Mouse (Mus musculus) left cerebral cortex, postnatal 14 days (tissue): ENCODE measurements around the gene Fam181a. TPM values are rescaled to one million over a fixed set of nuclear protein-coding genes. Genes with fewer than 3 reads are reported as not detected.

Experiments
- DNase-seq, 2 experiments: peaks; one replicate each; pipeline ENCODE4 v3.0.0; 2021 to 2022; ENCODE audit warnings: low spot score in 2 of 2, mixed read lengths in 1 of 2
- intact Hi-C: fragments of 180-260 bp; cut with DNase I; formaldehyde crosslinking; loops from one replicate; pipeline ENCODE4 v1.15.1; 2025
- long read RNA-seq, 2 experiments: library from polyadenylated mRNA; stranded (forward); transcript quantifications; one replicate each; pipeline ENCODE4 v2.0.0; 2021
- total RNA-seq, 2 experiments: library from RNA; stranded (reverse); gene quantifications; 2 replicates each; pipeline ENCODE4 v1.2.3; 2021

Fam181a gene
- 1 to 10 TPM; 2.6 to 4.5 TPM for total RNA-seq
- long read RNA-seq, experiment 1, partial matches to known transcripts = 0 of 4 reads
- long read RNA-seq, experiment 1, other reads (novel, unspliced or antisense) = 0 of 4 reads
- long read RNA-seq, experiment 2, partial matches to known transcripts = 0 of 2 reads
- long read RNA-seq, experiment 2, other reads (novel, unspliced or antisense) = 0 of 2 reads

DNA sequence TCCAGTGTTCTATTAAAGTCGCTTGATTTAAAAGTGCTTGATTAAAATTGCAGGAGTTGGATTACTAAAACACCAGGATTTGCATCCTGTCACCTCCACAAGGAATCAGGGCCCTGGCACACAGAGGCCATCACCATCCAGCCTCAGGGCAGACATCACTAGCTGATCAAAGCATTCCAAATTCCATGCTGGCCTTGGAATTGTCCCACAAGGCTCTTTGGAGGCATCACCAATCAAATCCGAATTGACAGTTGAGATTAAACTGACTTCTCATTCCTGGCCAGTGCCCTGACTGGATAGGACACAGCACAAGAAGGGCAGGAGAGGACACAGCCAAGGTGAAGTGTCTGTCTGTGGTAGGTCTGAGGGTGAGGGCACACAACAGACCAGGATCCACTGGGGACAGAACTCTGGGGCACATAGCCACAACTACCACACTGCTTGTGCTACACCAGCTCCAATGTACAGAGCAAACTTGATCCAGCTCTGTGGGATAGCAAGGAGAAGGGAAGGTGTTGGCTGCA, at the start of gene Fam181a:
Gene Fam181a (plus strand): TSS at position 232 of the 524 bp plus-strand sequence.
- intact Hi-C loops = no loop called here

GRCm38 (mm10) chr12:103262017-103262865, 48.5 kb upstream of the Fam181a start:
- intact Hi-C loops = no loop called here
- no peak for DNase-seq

More for the DNA sequence above, at the start of gene Fam181a:
- no peak for DNase-seq

DNA sequence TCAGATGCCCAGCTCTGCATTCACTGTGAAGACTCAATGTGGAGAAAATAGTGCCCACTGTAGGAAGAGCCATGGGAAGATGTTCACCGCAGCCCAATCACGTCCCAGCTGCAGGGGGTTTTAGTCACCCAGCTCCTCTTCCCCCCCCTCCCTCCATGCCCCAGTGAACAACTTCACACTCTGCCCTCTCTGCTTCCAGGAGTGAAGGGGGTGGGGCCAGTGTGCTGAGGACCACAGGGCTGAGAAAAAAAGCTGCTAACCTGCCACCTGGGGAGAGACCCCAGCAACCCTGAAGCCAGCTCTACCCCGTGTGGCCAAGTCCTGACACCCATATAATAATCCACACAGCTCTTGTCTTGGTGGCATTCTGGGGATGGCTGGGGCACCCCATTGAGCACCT, 44.2 kb upstream of the Fam181a start:
- no peak for DNase-seq
- intact Hi-C loops = no loop called here

GRCm38 (mm10) chr12:103272176-103272575, 38.6 kb upstream of the Fam181a start:
- intact Hi-C loops = no loop called here
- no peak for DNase-seq

GRCm38 (mm10) chr12:103273051-103273450, 37.7 kb upstream of the Fam181a start:
- intact Hi-C loops = no loop called here
- DNase-seq = no peak

DNA sequence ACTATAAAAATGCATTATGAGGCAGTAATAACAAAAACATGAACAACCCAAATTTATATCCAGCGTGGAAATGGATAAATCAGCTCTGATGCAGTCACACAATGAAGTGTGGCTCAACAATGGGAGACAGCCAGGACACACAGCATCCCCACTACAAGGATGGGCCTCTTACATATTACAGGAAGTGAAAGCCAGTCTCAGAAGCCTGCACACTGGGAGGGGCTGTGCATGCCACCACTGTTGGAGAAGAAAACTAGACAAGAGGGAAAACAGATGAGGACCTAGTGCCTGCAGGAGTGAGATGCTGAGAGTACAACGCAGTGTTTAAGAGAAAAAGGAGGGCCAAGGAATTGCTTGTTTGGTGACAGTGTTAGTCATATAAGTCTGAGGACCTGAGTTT, 37.0 kb upstream of the Fam181a start:
- intact Hi-C loops = no loop called here
- no peak for DNase-seq

DNA sequence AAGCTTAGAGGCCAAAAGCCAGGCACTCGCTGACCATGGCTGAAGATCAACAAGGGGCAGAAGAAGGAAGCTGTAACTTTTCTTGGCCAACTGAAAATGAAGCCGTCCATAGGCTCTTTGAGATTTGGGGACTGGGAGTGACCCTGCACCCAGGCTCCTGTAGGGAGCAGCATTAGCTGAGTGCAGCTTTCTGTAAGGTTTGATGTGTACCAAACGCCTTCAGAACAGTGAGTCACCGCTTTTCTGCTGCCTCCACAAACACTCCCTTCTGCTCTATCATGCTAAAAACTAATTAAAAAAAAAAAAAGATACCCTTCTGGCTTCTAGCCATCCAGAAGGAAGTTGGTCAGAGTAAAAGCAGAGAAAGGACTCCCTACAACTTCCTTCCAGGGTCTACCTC, 34.4 kb upstream of the Fam181a start:
- peak; percentile 34 to 64 for DNase-seq
- intact Hi-C loops = no loop called here

- intact Hi-C loops = no loop called here
Measured at GRCm38 (mm10) chr12:103281491-103281890, 29.3 kb upstream of the Fam181a start.

GRCm38 (mm10) chr12:103281912-103282311, 28.9 kb upstream of the Fam181a start:
- intact Hi-C loops = no loop called here
- DNase-seq = no peak

More at GRCm38 (mm10) chr12:103281491-103281890, 29.3 kb upstream of the Fam181a start:
- DNase-seq = no peak

DNA sequence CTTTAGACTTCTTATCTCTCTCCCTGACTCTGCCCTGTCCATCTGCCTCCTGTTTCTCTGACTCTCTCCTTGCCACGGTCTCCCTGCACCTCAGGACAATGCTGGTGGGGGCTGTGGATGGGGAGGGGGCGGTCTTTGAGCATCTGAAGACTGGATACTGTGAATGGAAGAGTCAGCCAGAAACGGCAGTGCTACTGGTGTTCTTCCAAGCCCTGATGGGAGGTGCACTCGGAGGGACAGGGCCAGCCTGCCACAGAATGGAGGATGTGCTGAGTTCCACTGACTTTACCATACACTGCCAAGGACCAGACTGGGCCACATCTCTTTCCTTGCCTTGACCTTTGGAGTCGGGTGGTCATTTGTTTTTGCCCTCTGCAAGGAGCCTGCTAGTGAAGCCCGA, 27.8 kb upstream of the Fam181a start:
- intact Hi-C loops = no loop called here
- DNase-seq = no peak

GRCm38 (mm10) chr12:103283411-103283810, 27.4 kb upstream of the Fam181a start:
- intact Hi-C loops = no loop called here
- DNase-seq = no peak

- DNase-seq = no peak
- intact Hi-C loops = no loop called here
Measured at GRCm38 (mm10) chr12:103287276-103287675, 23.5 kb upstream of the Fam181a start.

DNA sequence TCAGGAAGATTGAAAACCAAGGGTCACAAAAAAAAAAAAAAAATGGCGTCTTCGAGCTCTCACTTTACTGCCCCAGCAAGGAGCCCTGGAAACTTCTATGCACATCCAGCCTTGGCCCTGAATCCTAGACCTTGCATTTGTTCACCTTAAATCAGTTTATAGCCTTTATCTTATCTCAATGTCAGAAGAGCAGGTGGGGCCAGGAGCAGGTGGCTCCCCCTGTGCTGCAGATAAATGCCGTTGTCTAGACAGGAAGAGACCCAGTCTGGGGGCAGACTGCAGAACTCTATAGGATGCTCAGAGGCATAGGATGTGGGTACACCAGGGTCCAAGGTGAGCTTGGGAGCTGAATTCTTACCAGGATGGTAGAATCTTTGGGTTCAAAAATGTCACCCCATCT, 18.4 kb upstream of the Fam181a start:
- DNase-seq = no peak
- intact Hi-C loops = no loop called here

DNA sequence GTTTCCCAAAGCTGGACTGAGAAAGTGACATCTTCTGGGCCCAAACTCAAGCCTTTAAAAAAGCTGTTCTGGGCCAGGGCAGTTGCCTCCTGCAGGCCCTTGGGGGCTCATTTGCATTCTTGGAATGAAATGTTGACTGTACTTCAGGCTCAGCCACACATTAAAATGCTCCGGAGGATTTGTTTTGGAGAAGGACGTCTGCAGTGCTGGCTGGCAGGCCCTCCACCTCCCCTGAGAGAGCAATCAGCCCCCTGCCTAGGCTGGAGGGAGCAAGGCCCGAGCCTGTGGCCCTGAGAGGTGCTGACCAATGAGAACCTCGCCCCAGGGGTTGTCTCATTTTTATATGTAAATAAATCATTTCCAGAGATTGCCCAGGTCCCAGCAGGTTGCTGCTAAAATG, 14.5 kb upstream of the Fam181a start:
- no peak for DNase-seq
- intact Hi-C loops = no loop called here

DNA sequence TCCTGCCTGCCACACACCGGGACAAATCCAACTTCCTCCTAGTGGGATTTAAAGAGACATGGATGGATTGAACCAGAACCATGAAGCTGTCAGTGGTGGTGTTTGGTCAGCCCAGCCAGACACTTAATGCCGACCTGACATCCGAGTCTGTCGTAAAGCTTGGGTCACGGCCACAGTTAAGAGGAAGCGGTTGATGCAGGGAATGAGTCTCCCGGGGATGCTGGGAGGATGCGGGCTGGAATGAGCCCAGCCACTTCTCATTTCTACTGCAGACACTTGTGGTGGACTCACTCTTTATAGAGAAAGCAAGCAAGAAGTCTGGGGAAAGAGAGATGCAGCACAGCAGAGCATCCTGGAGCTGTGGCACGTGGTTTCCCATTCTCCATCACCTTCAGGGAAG, 10.3 kb upstream of the Fam181a start:
- no peak for DNase-seq
- intact Hi-C loops = no loop called here

- intact Hi-C loops = no loop called here
- peak; percentile 47 to 77 for DNase-seq
Measured at GRCm38 (mm10) chr12:103301645-103302044, 9.1 kb upstream of the Fam181a start.

DNA sequence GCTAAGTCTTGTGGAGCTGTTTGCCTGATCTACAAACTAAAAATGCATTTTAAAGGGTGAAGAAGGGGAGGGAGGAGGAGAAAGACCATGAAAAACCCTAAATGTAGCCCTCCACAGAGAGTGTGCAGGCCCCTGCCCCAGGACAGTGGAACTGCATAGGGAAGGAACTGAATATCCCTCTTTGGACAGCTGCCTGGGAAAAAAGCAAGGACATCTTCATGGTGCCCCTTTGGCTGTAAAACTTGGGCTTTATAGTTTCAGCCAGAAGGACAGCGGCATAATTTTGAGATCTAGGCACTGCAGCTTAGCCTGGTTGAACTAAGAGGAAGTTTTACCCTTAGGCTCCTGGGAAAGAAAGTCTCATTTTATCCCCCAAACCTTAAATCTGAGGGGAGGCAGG, 7.8 kb upstream of the Fam181a start:
- DNase-seq = no peak
- intact Hi-C loops = no loop called here

GRCm38 (mm10) chr12:103306224-103306623, 4.6 kb upstream of the Fam181a start:
- DNase-seq = peak in 1 of 2 experiments; percentile 54
- intact Hi-C loops = loop anchor here (2.0 kb wide), 1 partner anchor 163 kb away; no protein-coding TSS in a partner anchor

DNA sequence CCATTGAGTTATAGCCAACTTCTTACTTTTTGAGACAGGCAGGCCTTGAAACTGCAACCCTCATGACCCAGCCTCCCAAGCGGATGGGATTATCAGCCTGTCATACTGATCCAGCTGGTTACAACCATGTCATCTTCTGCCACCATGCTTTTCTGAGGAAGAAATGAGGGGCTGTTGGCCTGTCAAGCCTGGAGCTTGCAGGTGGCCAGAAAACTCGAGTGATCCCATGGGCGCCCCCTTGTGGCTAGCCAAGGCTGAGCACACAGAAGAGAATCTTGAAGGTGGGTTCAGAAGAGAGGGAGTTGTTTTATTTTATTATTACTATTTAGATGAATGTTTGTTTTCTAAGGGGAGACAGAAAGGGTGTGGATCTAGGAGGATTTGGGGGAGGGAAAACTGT, 4.1 kb upstream of the Fam181a start:
- peak in 1 of 2 experiments; percentile 59 for DNase-seq
- intact Hi-C loops = loop anchor here (2.0 kb wide), 1 partner anchor 164 kb away; no protein-coding TSS in a partner anchor

- intact Hi-C loops = no loop called here
- no peak for DNase-seq
Measured at GRCm38 (mm10) chr12:103311921-103312320, 1.1 kb downstream of the Fam181a start.

DNA sequence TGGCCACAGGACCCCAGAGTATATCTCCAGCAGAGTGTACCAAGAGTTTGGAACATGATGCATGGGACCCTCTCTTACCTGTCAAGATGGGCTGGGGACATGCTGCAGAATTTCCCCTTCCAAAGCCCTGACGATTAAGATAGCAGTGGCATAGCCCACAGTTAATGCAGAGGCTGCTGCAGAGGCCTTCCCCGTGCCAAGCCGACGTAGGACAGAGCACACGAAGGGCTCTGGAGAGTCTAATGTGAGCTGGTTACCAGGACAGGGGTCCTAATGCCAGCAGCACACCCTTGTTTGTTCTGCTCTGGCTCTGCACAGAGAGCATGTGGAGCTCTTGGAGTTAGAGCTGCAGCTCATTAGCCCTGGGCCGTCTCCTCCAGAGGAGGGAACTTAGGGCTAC, 2.5 kb downstream of the Fam181a start:
- intact Hi-C loops = no loop called here
- no peak for DNase-seq
